Mouse (Mus musculus) Muller cell, postnatal 12 days (primary cell): ENCODE data around the gene Psmc3ip.
"Not testable (repeated sequence)": the region's sequence is repeated elsewhere in the genome, so short reads cannot be mapped to it uniquely, and the experiment has no call there.

Experiments used
- DNase-seq: peaks from one replicate; pipeline ENCODE4 v3.0.0-alpha.2; 2015; ENCODE audit errors: inconsistent ontology term

Gene Psmc3ip

GRCm38 (mm10) chr11:101095314-101096024 lies at the start of gene Psmc3ip:
Gene Psmc3ip (minus strand): TSS chr11:101095436.
- DNase-seq, result peak; percentile 95

- no peak for DNase-seq
These were observed 48.3 kb upstream of the Psmc3ip start for GRCm38 (mm10) chr11:101143338-101144225.

GRCm38 (mm10) chr11:101142215-101142967 lies 47.2 kb upstream of the Psmc3ip start:
- DNase-seq, result no peak

- DNase-seq, result no peak
These were observed 45.9 kb upstream of the Psmc3ip start for GRCm38 (mm10) chr11:101141088-101141487.

GRCm38 (mm10) chr11:101140164-101140819 lies 45.1 kb upstream of the Psmc3ip start:
- DNase-seq, result peak; percentile 89

GRCm38 (mm10) chr11:101138536-101139181 lies 43.4 kb upstream of the Psmc3ip start:
- peak; percentile 81 for DNase-seq

GRCm38 (mm10) chr11:101137000-101137399 lies 41.8 kb upstream of the Psmc3ip start:
- DNase-seq, result no peak

GRCm38 (mm10) chr11:101134217-101134865 lies 39.1 kb upstream of the Psmc3ip start:
- DNase-seq, result no peak

- DNase-seq, result no peak
These were observed 37.8 kb upstream of the Psmc3ip start for GRCm38 (mm10) chr11:101133037-101133436.

- DNase-seq, result no peak
These were observed 36.5 kb upstream of the Psmc3ip start for GRCm38 (mm10) chr11:101131701-101132100.

- DNase-seq, result no peak
These were observed 36.0 kb upstream of the Psmc3ip start for GRCm38 (mm10) chr11:101131187-101131586.

GRCm38 (mm10) chr11:101130056-101130756 lies 35.0 kb upstream of the Psmc3ip start:
- DNase-seq, result no peak

GRCm38 (mm10) chr11:101128996-101129577 lies 33.9 kb upstream of the Psmc3ip start:
- no peak for DNase-seq

GRCm38 (mm10) chr11:101127075-101127474 lies 31.8 kb upstream of the Psmc3ip start:
- no peak for DNase-seq

GRCm38 (mm10) chr11:101125008-101125407 lies 29.8 kb upstream of the Psmc3ip start:
- not testable (repeated sequence) for DNase-seq

- DNase-seq, result not testable (repeated sequence)
These were observed 29.3 kb upstream of the Psmc3ip start for GRCm38 (mm10) chr11:101124494-101124893.

GRCm38 (mm10) chr11:101120545-101121188 lies 25.4 kb upstream of the Psmc3ip start:
- DNase-seq, result peak; percentile 64

- peak; percentile 100 for DNase-seq
These were observed 24.7 kb upstream of the Psmc3ip start, which contains the start of the genes Retreg3 and Tubg1 for GRCm38 (mm10) chr11:101119761-101120544. Gene Retreg3 (minus strand): TSS chr11:101119893. Gene Tubg1 (plus strand): TSS chr11:101119938.
